Mouse (Mus musculus): ENCODE measurements around the gene Ramp3. TPM values are rescaled to one million over a fixed set of nuclear protein-coding genes. Genes with fewer than 3 reads are reported as not detected.
"Not testable (repeated sequence)": the region's sequence is repeated elsewhere in the genome, so short reads cannot be mapped to it uniquely, and the experiment has no call there.

Ramp3 gene
- total RNA-seq (2015; ENCODE audit: low replicate concordance) (2.5 TPM in 1 of 2 replicates, not detected in the other), total RNA-seq (2017; ENCODE audit: low replicate concordance) (not detected in 2 replicates)

DNA sequence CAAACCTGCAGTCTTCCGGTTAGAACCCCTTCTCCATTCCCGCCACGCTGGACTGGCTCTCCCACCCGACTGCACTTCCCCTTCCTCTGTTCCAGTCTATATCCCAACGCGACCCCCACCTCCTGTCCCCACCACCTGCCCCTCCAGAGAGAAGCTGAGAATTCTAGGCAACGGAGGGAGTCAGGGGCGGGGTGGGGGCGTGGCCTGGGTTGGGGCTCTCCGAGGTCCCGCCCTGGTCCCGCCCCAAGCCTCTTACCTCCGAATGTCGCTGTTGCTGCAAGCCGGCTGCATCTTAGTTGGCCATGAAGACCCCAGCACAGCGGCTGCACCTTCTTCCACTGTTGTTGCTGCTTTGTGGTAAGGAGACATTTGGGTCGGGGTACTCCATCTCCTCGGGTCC is at the start of gene Ramp3:
Ramp3 (plus strand) TSS at position 251 of the 400 bp plus-strand sequence.
- no peak for ATAC-seq (replicated peaks; ENCODE audit: low FRiP score, poor library complexity, severe bottlenecking)

DNA sequence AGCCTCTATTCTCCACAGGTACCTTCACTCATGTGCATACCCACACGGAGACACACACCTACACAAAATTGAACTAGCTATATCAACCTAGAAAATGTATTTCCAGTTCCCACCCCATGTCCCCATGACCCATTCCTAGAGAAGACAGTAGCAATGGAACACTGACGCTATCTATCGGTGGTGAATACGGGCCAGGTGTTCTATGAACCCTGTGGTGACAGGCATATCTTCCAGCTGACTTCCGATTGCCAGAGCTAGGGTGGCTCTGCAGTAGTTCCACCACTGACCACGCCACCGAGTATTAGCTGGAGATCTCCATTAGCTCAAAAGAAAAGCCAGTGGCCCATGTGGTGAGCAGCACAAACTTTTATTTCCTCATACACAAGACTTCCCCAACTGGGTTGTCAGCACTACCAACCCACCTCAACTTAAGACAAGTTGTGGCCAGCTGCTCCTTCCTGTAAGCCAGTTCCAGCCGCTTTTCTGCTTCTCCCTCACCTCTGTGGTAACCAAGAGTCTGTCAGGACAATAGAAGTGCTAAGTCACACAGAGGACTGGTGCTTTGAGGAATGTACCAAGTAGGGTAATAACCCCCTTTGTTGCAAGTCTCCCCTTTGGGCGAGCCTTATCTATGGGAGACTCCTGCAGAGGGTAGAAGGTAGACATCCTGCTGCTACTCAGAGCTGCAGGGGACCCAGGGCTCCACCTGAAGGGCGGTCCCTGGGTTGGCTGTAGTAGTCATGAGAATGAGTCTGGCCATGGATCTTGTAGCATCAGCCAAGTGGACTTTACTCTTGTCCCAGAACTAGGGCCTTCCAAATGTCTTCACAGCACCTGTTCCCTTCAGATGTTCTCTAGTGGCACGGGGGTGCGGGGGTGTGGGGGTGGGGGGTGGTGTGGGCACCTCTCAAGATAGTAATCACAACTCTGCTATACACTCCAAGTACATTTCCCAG is 42.8 kb upstream of the Ramp3 start:
- no peak for ATAC-seq (replicated peaks; ENCODE audit: low FRiP score, poor library complexity, severe bottlenecking)

DNA sequence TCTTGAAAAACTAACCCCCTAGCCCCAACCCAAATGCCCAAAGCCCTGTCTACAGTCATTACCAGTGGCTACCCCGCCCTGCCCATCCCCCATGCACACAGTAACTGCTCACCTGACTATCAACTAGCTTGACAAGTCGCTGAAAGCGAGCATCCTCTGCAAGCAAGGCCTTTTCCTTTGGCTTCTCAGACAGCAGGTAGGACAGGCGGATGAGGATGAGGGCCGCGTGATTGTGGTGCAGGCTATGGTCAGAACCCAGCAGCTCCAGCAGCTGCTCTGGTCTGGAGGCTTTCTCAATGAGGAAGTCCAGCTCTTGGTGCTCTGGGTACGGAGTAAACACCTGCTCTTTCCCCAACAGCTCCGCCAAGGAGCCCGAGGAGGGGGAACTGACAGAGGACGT is 34.6 kb upstream of the Ramp3 start:
- ATAC-seq (replicated peaks; ENCODE audit: low FRiP score, poor library complexity, severe bottlenecking) = no peak

DNA sequence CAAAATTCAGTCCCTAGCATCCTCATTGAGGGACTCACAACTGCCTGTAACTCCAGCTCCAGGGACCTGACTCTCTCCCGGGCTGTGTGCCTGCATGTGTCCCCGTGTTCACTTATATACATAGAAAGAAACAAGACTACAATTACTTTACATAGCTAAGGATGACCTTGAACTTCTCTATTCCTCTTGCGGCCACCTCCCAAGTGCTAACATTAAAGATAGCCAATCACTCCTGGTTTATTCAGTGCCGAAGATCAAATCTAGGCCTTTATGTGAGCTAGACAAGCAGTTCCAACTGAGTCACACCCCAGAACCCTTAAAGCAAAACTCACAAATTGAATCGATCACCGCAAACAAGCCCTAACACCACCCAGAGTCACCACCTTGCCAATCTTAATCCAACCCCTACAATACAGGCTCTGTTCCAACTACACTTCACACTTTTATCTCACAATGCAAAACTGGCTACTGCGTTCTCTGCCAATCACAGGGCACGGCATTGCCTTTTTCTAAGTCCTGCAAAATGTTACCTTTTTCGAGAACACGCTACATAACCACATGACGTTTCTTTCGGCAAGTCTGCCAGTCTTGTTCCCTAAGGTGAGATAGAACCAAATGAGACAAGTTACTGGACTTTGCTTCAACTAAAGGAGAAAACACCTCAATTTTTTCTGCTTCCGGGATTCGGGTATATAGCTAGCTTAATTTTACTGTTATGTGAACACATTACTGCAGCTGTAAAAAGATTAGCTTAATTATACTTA is 33.5 kb upstream of the Ramp3 start:
- no peak for ATAC-seq (replicated peaks; ENCODE audit: low FRiP score, poor library complexity, severe bottlenecking)

DNA sequence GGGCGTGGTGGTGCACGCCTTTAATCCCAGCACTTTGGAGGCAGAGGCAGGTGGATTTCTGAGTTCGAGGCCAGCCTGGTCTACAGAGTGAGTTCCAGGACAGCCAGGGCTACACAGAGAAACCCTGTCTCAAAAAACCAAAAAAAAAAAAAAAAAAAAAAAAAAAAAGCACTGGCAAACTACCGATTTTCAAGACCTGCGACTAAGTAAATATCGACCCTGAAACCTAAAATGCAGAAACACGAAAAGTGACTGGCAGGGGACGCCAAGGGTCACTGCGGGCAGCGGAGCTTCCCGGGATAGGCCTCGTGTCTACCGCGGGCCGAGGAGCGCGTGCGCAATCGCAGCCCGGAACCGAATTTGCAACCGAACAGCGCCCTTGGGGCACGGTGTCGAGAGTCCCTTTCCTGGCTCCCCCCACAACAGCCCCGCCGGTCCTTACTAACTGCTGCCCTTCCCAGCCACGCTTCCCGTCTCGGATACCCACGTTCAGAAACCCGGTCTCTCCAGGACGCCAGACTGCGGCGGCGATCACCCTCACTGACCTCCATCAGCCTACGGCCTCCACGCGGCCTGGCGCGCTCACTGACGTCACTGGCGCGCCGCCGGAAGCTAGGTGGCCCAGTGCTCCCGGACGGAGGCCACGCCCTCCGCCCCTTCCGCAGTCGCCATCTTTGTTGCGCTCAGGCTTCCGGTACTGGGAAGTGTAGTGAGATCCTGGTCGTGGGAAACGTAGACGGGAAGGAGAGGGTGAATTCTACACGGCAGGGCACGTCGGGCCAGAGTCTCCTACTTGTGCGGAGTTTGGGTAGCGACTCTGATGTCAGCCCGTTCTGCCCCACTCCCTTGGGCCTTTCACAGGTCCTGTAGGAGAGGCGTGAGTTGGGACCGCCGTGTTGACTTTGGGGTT is 32.6 kb upstream of the Ramp3 start, which contains the start of gene Tbrg4:
Tbrg4 (minus strand) TSS at position 590 of the 910 bp plus-strand sequence.
- peak; percentile 96 for ATAC-seq (replicated peaks; ENCODE audit: low FRiP score, poor library complexity, severe bottlenecking)

DNA sequence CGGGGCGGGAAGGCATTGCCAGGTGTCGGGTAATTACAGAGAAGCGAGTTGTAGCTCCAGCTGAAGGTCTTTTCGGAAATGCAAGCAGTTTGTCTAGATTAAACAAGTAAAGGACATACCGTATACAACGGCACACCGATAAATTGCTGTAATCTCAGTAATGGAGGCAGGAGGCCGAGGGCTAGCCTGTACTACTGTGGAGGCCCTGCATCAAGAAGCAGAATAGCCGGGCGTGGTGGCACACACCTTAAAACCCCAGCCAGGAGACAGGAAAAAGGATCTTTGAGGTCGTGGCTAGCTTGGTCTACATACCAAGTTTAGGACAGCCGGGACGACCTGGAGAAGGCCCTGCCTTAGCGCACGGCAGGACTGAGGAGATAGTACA is 31.9 kb upstream of the Ramp3 start:
- ATAC-seq (replicated peaks; ENCODE audit: low FRiP score, poor library complexity, severe bottlenecking) = peak; percentile 27

DNA sequence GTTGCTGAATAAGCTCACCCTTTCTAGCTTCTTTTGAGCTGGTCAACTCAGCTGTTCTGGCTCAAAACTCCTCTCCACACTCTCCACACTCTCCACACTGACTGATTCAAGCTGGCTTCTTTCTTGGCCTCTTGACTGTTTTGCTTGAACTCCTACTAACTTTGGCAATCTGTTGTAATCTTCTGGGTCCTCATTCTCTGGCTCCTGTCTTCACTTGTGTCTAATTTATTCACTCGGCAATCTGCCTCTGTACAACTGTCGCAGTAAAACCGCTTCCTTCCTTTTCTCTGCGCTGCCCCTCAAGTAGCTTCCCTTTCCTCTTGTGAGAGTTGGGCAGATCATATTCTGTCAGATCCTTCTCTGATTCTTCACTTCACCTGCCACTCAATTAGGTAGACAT is 30.6 kb upstream of the Ramp3 start:
- ATAC-seq (replicated peaks; ENCODE audit: low FRiP score, poor library complexity, severe bottlenecking) = no peak

DNA sequence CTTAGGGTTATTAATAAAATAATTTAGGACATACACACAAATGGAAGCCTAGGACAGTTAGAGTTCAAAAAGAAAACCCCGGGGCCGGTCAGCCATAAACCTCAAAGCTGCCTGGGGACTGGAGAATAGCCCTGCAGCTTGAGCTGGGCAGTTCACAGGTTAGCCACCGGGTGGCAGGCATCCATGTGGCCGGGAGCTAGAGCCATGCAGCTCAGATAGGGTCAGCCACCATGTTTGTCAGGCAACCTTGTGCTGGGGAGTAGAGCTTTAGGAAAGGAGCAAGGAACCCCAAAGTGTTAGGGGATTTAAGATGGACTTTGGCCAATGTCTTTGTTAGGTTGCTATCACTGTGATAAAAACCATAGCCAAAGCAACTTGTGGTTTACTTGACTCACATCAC is 29.8 kb upstream of the Ramp3 start:
- peak; percentile 63 for ATAC-seq (replicated peaks; ENCODE audit: low FRiP score, poor library complexity, severe bottlenecking)

DNA sequence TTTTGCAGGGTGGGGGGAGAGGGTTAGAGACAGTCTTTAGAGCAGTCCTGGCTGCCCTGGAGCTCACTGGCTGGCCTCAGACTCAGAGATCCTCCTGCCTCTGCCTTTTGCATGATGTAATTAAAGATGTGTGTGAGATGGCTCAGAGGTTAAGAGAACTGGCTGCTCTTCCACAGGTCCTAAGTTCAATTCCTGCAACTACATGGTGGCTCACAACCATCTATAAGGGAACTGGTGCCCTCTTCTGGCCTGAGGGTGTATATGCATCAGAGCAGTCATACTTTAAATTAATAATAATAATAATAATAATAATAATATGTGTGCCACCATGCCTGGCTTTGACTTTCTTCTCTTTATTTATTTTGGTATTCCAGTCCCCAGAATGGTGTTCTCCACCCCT is 28.7 kb upstream of the Ramp3 start:
- no peak for ATAC-seq (replicated peaks; ENCODE audit: low FRiP score, poor library complexity, severe bottlenecking)

DNA sequence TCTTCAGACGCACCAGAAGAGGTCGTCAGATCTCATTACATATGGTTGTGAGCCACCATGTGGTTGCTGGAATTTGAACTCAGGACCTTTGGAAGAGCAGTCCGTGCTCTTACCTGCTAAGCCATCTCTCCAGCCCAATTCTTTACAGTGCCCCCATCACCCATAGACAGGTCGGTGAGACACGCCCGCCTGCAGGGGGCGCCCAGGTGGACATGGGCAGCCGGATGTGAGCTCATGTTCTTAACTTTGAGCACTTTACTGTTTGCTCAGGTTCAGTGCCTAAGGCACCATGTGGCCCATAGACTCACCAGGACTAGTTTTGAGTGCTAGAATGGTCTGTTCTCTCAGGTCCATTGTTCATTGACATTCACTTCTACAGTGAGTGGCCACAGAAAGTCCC is 22.2 kb upstream of the Ramp3 start:
- ATAC-seq (replicated peaks; ENCODE audit: low FRiP score, poor library complexity, severe bottlenecking) = no peak

DNA sequence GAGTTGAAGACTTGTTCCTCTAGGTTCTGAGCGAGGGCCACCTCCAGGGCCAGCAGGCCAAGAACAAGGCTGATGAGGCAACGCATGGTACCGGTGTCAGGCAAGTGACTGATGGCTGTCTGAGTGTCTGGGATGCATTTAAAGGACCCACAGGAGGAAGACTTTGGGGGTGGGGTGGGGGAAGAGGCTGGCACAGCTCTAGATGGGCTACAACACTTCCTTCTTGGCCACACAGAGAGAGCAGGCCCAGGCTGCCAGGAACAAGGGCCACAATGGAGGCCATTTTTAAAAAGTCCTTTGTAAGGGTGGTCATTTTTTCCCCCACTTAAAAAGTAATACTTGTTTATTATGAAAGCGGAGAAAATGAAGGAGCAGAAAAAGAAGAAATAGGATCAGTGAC is 19.8 kb upstream of the Ramp3 start, which contains the start of gene Wap:
Wap (minus strand) TSS at position 101 of the 400 bp plus-strand sequence.
- no peak for ATAC-seq (replicated peaks; ENCODE audit: low FRiP score, poor library complexity, severe bottlenecking)

DNA sequence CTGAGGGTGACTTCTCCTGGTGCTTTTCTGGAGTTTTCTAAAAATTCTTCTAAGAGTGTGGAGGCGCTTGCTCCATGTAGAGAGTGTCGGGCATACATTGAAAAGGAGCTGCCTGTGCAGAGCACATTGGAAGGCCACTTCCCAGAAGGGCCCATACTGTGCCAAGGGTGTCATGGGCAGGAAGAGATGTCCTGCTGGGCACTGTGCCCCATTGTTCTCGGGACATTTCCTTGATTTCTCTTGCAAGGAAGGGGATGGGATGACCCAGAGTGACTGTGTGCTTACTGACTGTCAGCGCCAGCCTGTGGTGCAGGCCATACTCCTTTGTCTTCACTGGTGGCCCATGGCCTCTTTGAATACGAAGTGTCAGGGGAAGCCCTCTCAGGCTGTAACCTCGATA is 19.2 kb upstream of the Ramp3 start:
- ATAC-seq (replicated peaks; ENCODE audit: low FRiP score, poor library complexity, severe bottlenecking) = no peak

DNA sequence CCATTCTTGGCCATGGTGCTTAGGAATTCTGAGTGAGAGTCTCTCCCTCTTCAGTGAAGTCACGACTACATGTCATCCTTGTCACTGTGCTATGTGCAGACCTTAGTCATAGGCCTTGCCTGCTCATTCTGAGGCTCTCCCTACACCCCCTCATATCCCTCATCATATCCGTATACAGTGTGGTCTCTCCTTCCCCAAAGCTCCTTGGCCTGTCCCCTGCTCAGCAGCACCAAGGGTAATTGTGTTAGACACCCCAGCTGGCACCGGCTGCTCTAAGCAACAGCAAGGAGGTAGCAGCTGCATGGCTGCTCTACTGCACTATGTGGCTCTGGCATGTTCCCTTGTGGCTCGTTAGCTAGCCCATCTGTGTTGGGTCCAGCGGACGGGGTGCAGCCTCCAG is 13.8 kb upstream of the Ramp3 start:
- ATAC-seq (replicated peaks; ENCODE audit: low FRiP score, poor library complexity, severe bottlenecking) = no peak

DNA sequence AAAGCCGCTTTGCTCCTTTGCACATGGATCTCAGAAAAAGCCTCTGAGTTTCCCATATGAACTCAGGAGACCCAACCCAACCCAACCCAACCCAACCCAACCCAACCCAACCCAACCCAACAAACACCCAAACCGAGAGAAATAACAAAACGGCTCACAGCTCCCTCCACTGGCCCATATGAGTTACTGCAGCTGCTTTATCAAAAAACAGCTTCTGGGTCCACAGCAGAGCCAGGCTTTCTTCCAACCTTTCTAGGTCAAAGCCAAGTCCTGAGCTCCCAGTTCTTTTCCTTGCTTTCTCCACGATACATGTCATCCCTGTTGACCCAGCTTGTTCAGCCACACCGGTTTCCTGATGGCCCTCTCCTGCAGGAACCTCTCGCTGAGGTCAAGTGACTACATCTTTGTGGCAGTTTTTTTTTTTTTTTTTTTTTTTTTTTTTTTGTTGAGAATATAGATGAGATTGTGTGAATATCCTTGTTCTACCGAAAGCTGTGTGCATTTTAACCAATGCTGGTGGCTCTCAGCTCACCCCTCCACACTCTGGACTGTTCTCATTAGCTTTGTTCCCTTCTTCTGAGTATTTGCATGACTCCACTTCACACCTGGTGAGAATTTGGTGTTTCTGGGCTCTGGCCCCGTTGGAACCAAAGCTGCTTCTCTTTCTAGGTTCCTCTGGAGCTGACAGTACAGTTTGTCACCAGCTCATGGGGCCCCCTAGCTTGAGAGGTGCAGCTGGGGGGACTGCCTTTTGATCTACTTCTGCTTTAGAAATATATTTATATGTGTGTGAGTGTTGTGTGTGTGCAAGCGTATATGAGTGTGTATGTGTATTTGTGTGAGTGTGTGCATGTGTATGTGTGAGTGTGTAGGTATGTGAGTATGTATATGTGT is 10.2 kb upstream of the Ramp3 start:
- ATAC-seq (replicated peaks; ENCODE audit: low FRiP score, poor library complexity, severe bottlenecking) = no peak

DNA sequence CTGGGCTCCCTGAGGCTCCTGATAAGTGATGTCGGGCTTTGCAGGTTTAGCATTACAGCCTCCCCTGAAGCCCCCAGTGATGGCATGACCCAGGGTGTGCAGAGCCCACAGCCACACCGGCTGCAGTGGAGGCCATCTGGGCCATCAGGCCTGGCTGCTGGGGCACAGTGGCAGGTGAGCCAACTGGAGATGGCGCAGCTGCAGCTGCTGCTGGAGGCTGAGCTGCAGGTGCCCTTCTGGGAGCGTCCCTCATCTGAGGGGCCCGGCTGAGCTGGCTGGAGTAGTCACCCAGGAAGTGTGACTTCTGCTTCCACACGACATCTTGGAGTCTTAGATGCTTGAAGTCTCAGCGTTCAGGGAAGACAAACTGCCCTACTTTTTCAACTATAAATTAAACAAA is 7.8 kb upstream of the Ramp3 start:
- ATAC-seq (replicated peaks; ENCODE audit: low FRiP score, poor library complexity, severe bottlenecking) = no peak

DNA sequence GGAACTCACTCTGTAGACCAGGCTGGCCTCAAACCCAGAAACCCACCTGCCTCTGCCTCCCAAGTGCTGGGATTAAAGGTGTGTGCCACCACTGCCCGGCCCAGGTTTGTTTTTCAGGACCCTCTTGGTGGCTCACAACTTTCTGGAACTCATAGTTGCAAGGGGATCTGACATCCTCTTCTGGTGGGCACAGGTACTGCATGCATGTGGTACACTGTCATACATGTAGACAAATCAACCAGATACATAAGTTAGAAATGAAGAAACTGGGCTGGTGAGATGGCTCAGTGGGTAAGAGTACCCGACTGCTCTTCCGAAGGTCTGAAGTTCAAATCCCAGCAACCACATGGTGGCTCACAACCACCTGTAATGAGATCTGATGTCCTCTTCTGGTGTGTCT is 5.3 kb upstream of the Ramp3 start:
- ATAC-seq (replicated peaks; ENCODE audit: low FRiP score, poor library complexity, severe bottlenecking) = not testable (repeated sequence)

DNA sequence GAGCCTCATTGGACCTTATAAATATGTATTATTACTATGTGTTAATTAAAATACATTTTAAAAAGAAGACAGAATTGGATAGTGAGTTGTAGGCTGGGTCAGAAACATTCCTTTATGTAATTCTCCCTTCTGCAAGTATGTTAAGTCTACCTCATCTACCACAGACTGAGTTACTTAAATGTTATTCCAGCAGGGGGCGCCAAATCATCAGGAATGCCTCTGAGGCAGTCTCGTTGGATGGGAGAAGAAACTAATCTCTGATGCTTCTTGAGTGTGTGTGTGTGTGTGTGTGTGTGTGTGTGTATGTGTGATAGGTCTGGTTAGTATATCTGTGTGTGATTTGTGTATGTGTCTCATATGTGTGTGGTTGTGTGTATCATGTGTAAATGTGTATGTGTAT is 3.4 kb upstream of the Ramp3 start:
- ATAC-seq (replicated peaks; ENCODE audit: low FRiP score, poor library complexity, severe bottlenecking) = peak; percentile 64; the same call in 1 of the 2 replicates

DNA sequence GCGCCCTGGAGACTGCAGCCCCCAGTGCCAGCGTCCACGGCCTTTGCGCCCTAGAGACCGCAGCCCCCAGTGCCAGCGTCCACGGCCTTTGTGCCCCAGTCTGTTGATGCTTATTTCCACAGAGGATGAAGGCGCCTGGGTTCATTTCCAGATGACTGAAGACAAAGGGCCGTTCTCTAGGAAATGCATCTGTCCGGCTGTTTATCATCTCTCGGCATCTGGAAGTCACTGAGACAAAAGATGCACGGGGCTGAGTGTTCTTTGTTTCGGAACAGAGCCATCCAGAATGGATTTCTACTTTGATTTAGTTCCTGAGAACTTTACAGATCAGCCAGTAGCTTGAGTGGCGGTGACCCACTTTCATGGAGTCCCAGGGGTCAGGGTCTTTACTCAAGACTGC is 2.9 kb downstream of the Ramp3 start:
- no peak for ATAC-seq (replicated peaks; ENCODE audit: low FRiP score, poor library complexity, severe bottlenecking)

DNA sequence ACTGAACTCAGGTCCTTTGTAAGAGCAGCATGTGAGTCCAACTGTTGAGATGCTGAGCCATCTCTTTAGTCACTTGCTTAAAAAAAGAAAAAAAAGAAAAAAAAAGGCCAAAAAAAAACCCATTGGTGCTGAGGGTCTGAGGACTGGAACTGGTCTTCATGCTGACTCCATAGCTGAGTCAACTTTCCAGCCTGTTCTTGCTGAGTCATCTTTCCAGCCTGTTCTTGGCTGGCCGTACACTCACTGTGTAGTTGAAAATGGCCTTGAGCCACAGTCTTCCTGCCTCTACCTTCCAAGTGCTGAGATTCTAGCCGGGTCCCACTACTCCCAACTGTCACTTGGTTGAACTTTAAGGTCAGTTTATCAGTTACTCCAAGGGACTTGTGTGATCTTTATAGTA is 8.3 kb downstream of the Ramp3 start:
- ATAC-seq (replicated peaks; ENCODE audit: low FRiP score, poor library complexity, severe bottlenecking) = no peak
